Mouse (Mus musculus) frontal cortex, adult (tissue): ENCODE results near the gene Cdc14b.
A peak's percentile ranks its signal among the peaks of the same experiment; 100 is the strongest.

Source experiments
- ATAC-seq: cut with Nextera tagmentation; 2 replicates; pipeline ENCODE4 v1.9.2; 2017; ENCODE audit warnings: mild to moderate bottlenecking, moderate library complexity, mixed read lengths; ENCODE audit not compliant: low TSS enrichment

The Cdc14b gene

DNA sequence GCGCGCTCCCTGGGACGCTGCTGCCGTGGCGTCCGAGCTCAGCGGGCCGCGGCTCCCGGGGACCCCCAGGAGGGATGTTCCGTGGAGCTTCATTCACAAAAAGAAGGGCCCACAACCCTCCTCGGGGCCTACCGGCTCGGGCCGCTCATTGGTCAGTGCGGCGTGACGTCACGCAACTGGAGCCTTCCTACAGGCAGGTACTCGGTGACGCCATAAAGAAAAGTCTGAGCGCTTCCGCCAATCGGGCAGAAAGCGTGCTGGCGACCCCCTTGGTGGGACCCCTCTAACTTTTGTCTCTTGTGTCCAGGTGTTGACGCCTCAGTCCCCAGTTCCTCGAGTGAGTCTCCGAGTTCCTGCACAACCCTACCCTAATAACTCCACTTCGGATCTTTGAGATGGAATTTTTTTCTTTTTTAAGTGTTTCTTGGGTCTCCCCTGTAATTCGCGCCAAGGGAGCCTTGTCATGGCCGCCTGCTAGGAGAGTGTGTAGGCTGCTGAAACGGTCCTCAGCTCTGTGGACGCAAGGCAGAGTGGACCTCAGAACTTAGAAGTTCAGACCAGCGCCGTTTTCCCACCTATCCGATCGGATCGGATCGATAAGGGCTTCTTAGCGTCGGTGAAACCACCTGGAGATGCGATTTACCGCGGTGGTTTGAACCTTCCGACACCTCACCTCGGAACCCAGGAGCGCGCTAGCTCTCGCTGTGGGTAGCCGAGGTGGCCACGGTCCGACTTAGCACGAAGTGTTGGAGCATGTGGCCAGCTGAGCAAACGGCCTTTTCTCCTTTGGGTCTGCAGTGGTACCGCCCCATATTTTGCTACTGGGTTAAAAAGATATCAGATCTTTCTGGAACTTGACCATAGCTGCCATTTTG, at the start of gene Cdc14b:
Gene Cdc14b (minus strand): TSS at position 412 of the 875 bp plus-strand sequence.
- peak; percentile 92 for ATAC-seq

DNA sequence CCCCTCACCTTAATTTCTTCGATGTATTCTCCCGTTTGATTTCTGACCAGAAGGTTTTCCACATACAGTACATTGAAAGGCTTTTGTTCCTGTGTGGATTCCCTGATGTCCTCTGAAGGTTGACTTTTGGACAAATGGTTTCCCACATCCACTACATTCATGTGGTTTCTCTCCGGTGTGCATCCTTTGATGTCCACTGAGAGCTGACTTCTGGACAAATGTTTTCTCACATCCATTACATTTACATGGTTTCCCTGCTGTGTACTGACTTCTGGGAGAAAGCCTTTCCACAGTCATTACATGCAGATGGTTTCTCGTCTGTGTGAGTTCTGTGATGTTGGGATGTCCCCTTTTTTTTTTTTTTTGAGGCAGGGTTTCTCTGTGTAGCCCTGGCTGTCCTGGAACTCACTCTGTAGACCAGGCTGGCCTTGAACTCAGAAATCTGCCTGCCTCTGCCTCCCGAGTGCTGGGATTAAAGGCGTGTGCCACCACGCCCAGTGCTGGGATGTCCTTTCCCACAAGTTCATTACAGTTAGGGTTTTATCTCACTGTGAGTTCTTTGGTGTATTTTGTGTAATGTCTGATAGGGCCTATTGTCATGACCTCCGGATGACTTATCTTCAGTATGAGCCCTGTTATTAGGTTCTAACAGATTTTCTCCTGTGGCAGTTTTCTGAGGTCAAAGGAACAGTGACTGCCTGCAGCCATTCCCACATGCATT, 47.6 kb upstream of the Cdc14b start:
- no peak for ATAC-seq

DNA sequence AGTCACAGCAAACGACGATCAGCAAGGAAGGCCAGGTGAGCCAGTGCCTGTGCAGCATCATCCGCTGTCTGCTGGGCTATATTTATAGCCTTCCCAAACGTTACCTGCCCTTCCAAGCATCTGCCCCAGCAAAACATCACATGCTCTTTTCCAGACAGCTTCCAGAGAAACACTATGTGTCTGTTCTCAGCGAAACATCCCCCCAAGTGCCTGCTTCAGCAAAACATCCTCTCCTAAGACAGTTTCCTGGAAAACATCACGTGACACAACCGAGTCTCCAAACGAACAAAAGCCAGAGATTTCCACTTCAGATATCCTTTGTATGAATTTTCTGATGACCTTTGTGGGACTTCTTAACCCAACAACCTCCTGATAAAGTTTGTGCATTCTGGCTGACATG, 45.2 kb upstream of the Cdc14b start:
- ATAC-seq, result no peak

DNA sequence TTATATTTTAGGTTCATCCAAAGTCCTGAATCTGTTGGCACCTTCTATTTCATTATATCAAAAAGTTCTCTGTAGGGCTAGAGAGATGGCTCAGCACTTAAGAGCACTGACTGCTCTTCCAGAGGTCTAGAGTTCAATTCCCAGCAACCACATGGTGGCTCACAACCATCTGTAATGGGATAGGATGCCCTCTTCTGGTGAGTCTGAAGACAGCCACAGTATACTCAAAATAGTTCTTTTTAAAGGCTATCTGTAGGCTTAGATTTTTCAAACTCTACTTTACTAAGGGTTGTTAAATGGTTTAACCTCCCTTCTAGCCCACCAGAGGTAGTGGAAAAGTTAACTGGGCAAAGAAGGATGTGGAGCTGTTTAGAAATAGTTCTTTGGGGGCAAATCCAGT, 44.7 kb upstream of the Cdc14b start:
- ATAC-seq, result no peak

DNA sequence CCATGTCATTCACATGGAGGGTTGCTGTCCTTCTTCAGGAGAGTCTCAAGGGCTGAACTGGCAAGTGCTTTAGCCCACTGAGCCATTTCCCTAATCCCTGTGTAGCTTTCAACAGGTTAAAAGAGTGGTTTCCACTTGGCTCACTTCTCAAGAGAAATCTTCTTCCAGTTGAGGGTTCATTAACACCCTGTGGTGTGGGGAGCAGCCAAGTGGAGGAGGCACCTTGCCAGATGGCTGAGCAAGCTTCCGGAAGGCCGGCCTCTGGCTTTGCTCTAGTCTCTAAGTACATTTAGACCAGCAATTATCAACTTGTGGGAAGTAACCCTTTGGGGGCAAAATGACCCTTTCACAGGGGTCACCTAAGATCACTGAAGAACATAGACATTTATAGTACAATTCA, 43.3 kb upstream of the Cdc14b start:
- ATAC-seq, result no peak

DNA sequence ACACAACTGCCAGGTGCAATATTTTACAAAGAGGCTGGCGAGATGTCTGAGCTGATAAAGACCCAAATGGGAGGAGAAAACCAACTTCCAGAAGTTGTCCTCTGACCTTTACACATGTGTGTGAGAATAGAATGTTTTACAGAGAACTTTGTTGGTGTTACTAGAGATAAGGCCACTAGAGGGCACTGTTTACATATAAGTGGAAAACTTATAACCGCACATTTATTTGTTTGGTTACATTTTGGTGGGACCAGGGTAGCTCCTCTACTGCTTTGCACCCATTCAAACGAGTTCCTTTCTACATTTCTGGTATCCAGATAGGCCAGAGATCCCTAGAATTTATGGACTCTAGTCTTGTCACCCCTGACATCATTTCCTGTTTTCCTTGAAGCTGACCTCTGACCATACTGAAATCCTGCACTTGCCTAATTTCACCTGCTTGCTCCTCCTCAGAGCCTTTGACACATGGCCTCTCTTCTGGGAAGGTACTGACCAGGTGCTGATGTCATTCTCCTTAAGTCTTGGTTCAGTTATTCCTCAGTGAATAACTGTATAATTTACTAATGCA, 40.5 kb upstream of the Cdc14b start:
- ATAC-seq, result no peak

DNA sequence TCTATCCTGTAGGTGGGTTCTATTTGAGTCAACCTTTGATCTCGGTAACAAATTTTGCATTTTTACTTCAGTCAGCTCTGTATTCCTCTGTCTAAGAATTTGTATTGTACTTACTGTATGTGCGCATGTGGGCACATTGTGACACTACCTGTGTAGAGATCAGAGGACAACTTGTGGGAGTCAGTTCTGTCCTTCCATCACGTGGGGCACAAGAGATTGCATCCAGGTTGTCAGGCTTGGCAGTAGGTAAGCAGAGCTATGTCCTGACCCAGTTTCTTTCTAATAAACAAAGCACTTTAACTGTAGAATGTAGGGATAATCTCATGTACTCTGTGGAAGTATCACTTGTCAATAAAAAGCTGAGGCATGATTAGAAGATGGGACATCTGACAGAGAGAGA, 39.0 kb upstream of the Cdc14b start:
- no peak for ATAC-seq

DNA sequence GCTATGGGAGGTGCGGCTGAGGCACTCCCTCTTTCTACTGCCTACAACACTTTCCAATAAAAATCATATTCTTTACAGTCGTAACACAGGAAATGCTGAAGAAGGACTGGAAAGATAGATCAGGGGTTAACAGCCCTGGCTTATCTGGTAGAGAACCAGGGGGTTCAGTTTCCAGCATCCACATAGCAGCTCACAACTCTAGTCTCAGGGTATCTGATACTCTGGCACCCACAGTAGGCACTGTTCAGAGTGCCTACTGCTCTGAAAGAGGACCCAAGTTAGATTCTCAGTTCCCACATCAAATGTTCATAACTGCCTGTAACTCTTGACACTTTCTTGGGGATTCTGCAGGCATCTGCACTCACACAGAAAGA, 37.8 kb upstream of the Cdc14b start:
- ATAC-seq, result no peak

DNA sequence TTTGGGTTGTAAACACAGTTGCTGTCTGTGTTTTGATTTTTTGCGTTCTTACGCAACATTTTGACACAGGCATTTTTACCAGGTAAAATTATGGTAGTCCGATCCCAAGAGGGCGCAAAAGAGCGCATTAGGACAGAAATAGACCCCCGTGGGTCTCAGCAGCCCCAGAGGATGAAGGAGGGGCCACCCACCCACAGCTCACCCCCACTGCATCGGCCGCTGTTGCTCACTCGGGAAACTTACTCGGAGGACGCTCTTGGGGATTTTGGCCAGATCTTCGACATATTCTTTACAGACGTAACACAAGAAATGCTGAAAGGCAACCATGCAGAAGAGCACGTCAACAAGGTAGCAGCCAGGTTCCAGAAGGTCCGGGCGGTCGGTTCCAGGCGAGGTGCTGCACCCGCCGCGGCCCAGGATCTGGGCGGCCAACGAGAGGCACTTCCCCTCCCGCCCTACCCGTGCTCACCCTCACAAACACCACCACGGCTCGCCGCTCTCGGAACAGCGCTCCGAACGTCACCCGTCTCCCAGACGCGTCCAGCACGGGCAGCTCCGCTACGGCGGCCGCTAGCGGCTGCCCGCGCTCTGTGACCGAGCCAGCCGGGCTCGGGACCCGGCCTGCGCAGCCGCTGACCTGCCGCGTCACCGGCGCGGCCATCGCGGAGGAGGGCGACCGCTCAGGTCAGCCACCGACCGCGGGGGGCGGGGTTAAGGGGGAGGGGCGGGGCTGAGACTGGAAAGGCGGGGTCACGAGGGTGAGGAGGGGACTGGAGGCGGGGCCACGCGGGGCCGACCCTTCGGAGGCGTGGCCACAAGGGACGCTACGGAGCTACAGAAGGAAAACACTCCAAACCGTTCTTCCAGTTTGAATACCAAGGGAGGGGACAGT, 37.2 kb upstream of the Cdc14b start, which contains the start of gene Aaed1:
Gene Aaed1 (minus strand): TSS at position 687 of the 892 bp plus-strand sequence.
- peak; percentile 79 for ATAC-seq

DNA sequence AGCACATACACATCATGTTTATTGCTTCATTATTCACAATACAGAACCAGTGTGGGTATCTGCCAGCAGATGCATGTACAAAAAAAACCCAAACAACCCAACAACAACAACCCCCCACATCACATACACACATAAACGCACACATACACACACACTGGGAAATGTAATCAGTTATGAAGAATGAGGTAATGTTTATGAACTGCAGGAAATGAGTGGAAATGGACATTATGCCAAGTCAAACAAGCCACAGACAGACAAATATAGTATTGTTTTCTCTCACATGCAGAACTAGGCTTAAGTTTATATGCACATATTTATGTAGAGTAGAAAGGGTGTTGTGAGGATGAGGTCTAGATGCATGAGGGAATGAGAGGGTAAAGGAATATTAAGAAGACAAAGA, 36.2 kb upstream of the Cdc14b start:
- no peak for ATAC-seq

DNA sequence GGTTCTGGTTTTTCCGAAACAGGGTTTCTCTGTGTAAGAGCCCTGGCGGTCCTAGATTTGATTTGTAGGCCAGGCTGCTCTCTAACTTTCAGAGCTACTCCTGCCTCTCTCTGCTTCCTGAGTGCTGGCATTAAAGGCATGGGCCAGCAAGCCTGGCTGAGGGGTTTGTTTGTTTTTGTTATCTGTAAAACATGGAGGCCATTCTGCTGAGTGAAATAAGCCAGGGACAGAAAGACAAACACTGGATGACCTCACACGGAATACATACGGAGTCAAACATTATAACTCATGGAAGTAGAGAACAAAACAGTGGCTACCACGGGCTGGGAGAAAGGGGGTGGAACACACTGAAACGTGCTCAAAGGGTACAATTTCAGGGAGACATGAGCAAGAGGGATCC, 35.5 kb upstream of the Cdc14b start:
- no peak for ATAC-seq

DNA sequence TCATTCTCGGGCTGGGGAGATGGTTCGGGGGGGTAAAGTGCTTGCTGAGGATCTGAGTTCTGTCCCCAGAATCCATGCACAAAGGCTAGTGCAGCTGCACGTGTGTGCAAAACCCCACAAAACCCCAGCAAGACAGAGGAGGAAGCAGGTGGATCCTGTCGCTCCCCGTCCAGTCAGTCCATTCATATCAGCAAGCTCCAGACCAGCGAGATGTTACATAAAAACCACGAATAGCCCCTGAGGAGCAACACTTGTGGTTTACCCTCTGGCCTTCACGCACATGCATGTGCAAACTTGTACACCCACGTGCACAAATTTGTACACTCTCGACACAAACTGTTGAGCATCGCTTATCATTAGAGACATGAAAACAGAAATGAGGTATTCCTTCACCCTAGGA, 34.8 kb upstream of the Cdc14b start:
- ATAC-seq, result no peak

DNA sequence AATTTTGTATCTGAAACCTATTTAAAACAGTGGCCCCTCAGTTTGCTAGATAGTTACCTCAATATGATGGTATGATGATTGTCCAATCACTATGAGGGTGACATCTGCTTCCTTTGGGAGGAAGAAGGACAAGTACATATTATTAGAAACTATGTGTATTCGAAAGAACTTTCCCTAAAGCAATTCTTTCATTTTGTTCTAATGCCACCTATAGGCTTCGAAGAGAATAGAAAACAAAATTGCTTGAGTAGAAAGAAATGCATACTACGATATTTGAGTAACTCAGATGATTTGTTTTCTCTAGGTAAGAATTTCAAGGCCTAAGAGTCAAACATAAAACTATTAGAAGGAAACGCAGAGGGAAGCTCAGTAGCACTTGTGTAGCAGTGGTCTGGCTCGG, 33.9 kb upstream of the Cdc14b start:
- ATAC-seq, result no peak

DNA sequence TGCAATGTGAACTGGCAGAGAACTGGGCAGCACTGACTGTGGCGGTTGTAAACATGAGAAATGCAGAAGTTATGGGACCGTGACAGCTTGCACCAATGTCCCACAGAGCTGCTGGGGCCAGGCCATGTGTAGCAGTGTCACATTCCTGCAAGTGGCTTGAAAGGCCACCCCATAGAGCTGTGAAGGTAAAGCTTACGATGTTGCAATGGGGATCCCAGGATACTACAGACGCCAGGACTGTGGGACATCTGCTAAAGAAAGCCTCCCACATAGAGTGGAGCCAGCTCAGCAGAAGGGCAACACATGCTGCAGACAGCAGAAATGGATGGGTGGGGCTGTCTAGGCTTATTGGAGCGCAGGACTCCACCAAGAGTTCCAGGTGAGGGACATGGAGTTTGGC, 32.4 kb upstream of the Cdc14b start:
- ATAC-seq, result no peak

DNA sequence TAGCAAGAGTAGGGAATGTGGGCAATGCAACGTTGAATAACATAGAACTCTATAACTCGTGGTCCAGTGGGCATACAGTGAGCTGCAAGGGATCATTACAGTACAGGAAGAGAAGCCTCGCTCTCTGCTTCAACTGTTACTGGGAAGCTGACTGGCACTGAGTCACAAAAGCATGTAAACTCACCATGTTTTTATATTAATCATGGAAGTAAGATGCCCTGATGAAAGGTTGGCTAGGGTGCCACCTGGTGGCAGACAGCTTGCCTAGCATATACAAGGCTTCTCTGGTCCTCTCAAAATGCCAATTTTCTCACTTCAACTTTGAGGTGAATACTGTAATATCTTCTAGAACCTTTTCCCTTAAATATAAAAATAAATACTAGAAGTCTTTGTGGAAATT, 31.0 kb upstream of the Cdc14b start:
- ATAC-seq, result peak; percentile 61; the same call in 1 of the 2 replicates

DNA sequence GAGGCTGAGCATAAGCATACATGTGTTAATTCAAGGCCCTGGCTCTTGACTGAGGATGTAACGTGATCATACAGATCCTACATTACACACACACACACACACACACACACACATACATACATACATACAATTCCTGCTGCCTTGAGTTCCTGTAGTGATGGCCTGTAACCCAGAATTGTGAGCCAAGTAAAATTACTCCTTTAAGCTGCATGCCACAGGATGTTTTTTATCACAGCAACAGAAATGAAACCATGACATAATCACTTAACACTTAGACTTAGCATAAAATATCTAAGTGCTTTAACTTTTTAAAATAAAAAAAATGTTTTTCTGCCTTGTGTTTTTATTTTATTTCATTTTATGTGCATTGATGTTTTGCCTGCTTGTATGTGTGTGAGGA, 24.0 kb upstream of the Cdc14b start:
- ATAC-seq, result no peak

DNA sequence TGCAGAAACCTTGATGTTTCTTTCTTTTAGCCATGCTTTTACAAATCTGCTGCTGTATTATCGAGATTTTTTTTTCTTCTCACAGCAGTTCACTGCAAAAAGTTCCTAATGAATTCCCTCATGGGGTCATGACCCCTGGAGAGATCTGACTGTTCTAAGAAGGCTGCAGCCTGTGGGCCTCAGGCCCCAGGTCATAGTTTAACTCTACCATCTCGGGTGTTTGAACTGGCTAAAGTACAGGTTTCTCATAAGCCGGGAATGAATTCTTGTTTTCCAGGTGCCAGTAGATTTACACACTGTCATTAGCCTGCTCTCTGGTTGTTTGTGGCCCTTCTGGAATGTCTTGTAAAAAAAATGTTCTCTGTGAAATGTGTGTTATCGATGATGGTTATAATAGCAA, 11.7 kb upstream of the Cdc14b start:
- ATAC-seq, result no peak

DNA sequence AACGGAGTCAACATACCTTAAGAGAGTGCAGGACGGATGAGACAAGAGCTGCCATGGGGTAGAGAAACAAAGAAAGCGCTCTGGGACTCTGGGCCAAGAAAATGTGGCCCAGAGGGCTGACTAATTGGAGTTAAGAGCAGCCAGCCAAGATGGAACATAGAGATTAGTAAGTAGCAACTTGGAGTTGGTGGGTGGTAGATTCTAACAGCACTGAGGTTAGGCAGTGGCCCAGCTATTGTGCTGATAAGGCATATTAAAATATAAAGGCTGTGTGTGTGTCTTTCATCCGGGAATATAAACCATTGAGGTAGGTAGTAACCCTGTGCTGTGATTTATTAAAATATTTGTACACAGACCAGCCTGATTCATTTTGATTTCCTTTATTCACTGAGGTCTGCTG, 11.2 kb upstream of the Cdc14b start:
- no peak for ATAC-seq

DNA sequence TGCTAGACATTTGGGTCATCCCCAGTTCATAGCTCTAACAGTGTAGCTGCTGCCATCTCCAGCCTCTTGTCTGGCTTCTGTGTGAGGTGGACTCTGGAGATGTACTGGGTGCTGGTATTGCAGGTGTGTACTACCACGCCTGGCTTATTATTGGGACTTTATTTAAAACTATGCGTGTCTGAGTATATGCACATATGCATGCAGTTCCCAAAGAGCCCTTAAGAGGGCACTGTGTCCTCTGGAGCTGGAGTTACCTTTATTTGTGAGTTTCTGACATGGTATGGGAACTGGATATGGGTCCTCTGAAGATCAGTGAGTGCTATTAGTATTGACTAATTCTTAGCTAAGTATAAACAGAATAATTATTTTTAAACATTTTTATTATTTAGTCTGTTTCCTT, 9.6 kb upstream of the Cdc14b start:
- ATAC-seq, result no peak

DNA sequence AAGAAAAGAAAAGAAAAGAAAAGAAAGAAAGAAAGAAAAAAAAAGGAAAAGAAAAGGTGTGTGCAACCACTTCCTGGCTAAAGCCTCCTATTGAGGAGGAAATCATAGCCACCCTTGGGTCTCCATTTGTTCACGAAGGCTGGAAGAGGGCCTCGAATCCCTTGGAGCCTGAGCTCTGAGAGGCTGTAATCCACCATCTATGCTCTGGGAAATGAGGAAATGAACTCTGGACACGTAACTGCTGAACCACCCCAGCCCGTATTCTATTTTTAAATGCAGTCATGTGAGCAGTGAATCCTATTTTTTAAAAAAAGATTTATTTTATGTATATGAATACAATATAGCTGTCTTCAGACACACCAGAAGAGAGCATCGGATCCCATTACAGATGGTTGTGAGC, 5.8 kb upstream of the Cdc14b start:
- ATAC-seq, result no peak

DNA sequence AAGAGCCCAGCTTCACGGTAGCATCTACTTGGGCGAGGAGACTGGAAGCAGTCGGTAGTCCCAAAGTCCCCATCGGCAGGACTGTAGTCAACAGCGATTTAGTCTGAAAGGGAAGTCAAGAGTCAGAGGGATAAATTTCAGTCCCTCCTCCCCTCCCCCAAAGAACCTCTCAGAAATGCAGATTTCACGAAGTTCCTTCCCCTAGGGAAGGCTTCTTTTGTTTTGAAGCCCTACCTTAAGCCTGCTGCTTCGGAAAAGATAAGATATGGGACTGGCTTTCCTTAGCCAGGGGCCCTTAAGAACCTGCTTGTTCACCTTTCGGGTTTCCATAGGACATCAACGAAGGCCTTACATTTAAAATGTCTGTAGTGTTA, 651 bp upstream of the Cdc14b start:
- ATAC-seq, result no peak
